Mouse (Mus musculus) layer of hippocampus, adult 2 months (tissue): ENCODE results near the gene Olfr132. TPM values are rescaled to one million over a fixed set of nuclear protein-coding genes. Genes with fewer than 3 reads are reported as not detected.
"Not testable (repeated sequence)": the region's sequence is repeated elsewhere in the genome, so short reads cannot be mapped to it uniquely, and the experiment has no call there.

Experiments used
- DNase-seq, 2 experiments: peaks; one replicate each; pipeline ENCODE4 v3.0.0; 2022; ENCODE audit warnings: low spot score in 2 of 2
- H3K27ac ChIP-seq: fragments of 200-600 bp; 2 replicates; pipeline ENCODE4 v1.8.1; 2022
- H3K4me3 ChIP-seq: fragments of 200-600 bp; 2 replicates; pipeline ENCODE4 v1.8.1; 2022; ENCODE audit warnings: mild to moderate bottlenecking
- CTCF ChIP-seq: fragments of 200-600 bp; conservative IDR thresholded peaks from 2 replicates; pipeline ENCODE4 v1.8.1; 2022; ENCODE audit warnings: antibody characterized with exemption, mild to moderate bottlenecking, moderate library complexity
- long read RNA-seq, 2 experiments: library from polyadenylated mRNA; stranded (forward); transcript quantifications; one replicate each; pipeline ENCODE4 v2.0.0; 2021; ENCODE audit warnings: borderline mapping rate in 2 of 2
- total RNA-seq, 2 experiments: library from RNA; stranded (reverse); gene quantifications; 2 replicates each; pipeline ENCODE4 v1.2.3; 2021

Gene Olfr132
- not detected for total RNA-seq
- long read RNA-seq, experiment 1 = 0 reads
- long read RNA-seq, experiment 2 = 0 reads

GRCm38 (mm10) chr17:38134426-38134825 lies at the start of gene Olfr132:
TSS of gene Olfr132 (minus strand) at chr17:38134526.
- Histone ChIP-seq H3K27ac (no peak within 1 kb of the TSS), H3K4me3 (no peak within 1 kb of the TSS)
- TF ChIP-seq CTCF = no peak
- no peak for DNase-seq

DNA sequence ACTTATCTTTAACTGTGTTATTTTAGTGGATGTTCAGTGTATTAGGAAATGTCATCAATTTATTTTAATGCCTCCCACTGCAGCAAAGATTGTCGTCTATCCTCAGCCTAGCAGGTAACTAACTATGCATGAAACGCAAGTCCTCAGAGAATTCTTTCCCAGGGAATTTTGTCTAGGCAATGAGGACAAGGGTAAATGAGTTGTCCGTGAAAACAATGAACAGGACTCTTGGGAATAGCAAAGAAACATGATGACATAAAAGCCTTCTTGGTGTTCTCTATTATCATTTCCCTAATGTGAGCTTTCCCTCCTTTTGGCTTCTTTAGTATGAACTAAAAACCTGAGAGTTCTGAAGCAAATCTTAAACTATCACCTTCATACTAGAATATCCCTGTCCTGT lies 36.8 kb upstream of the Olfr132 start, which contains the start of gene Olfr134:
Gene Olfr134, plus strand, starts transcription at position 301 of the 400 bp plus-strand sequence.
- no peak within 1 kb of the TSS for H3K27ac ChIP-seq
- H3K4me3 ChIP-seq = no peak within 1 kb of the TSS
- no peak for DNase-seq
- TF ChIP-seq CTCF = no peak

GRCm38 (mm10) chr17:38144981-38145380 lies 10.7 kb upstream of the Olfr132 start, which contains the start of gene Olfr133:
TSS of gene Olfr133 (plus strand) at chr17:38145281.
- no peak for DNase-seq
- H3K27ac ChIP-seq = no peak within 1 kb of the TSS
- no peak within 1 kb of the TSS for H3K4me3 ChIP-seq
- TF ChIP-seq CTCF = no peak

DNA sequence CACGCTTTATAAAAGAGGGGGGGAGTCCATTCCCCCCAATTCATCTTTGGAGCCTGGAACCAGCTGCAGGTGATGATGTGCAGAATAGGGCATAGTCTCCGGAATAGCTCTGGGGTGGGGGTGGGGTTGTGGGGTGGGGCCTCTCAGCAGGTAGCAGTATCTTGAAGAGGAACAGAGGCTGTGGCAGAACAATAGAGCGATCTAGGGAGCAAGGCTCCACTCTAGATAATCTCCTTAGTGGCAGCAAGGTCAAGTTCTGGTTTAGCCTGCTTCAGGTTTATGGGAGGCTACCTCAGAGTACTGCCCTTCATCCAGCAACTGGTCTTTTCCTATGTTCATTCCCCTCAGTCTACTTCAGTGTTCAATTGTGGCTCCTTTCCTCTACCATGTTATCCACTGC lies 9.0 kb downstream of the Olfr132 start:
- not testable (repeated sequence) for DNase-seq, H3K27ac ChIP-seq, H3K4me3 ChIP-seq

- not testable (repeated sequence) for DNase-seq, H3K27ac ChIP-seq, H3K4me3 ChIP-seq
These were observed 10.1 kb downstream of the Olfr132 start for GRCm38 (mm10) chr17:38124199-38124598.

DNA sequence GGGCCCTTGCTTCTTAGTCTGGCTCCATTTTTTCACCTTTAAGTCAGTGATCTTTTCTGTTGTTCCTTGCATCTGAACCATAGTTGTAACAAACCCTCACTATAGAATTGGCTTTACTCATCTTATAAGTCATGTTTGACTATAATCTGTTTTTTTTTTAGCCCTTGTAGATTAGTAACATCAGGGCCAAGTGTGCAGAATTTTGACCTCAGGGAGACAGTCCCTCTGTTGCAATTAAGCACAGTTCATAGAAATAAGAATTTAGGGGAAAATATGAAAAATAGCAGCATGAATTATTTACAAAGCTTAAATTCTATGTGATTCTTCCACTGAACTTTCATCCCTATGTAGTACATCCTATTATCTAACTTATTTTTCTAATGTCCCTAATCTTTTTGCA lies 45.7 kb downstream of the Olfr132 start, which contains the start of gene Olfr131:
Gene Olfr131, minus strand, starts transcription at position 101 of the 400 bp plus-strand sequence.
- DNase-seq = no peak
- no peak for TF ChIP-seq CTCF
- Histone ChIP-seq H3K4me3 (no peak within 1 kb of the TSS), H3K27ac (no peak within 1 kb of the TSS)

DNA sequence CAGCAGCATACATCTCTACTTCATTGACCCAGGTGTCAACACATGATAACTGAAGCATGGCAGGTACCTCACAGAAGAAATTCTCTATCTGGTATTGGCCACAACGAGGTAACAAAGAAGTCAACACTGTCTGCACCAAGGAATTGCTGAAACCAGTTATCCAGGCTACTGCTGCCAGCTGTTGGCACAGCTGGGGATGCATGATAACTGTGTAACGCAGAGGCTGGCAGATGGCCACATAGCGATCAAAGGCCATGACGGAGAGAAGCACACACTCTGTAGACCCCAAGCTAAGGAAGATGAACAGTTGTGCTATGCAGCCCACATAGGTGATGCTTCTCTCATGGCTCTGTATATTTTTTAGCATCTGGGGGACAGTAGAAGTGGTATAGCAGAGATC lies 52.0 kb downstream of the Olfr132 start:
- TF ChIP-seq CTCF = no peak
- no peak overlapping the region for H3K4me3 ChIP-seq
- no peak overlapping the region for H3K27ac ChIP-seq
- DNase-seq = no peak

Other genes with a start within 250 kb of the Olfr132 start
- gene Olfr127, start 234.1 kb downstream of the Olfr132 start, total RNA-seq = not detected
- not detected for gene Olfr128, start 214.0 kb downstream of the Olfr132 start, total RNA-seq
- gene Olfr761, start 181.4 kb downstream of the Olfr132 start, total RNA-seq = not detected
- not detected for gene Olfr129, start 74.4 kb downstream of the Olfr132 start, total RNA-seq
- not detected for gene Olfr130, start 70.6 kb downstream of the Olfr132 start, total RNA-seq
- not detected for gene Olfr131, start 45.8 kb downstream of the Olfr132 start, total RNA-seq
- gene Olfr133, start 10.8 kb upstream of the Olfr132 start, total RNA-seq = not detected
- not detected for gene Olfr134, start 36.9 kb upstream of the Olfr132 start, total RNA-seq
- gene Olfr135, start 69.8 kb upstream of the Olfr132 start, total RNA-seq = not detected
- gene Olfr138, start 126.5 kb upstream of the Olfr132 start, total RNA-seq = not detected
- not detected for gene Olfr137, start 173.0 kb upstream of the Olfr132 start, total RNA-seq
- not detected for gene Olfr136, start 195.3 kb upstream of the Olfr132 start, total RNA-seq